Mouse (Mus musculus) macrophage (primary cell): ENCODE measurements around the gene Glis1. TPM values are rescaled to one million over a fixed set of nuclear protein-coding genes. Genes with fewer than 3 reads are reported as not detected.

Experiments
- H3K27ac ChIP-seq: fragments of 350-480 bp; formaldehyde crosslinking; 2 replicates; pipeline ENCODE4 v1.9.0; 2021
- H3K36me3 ChIP-seq: fragments of 350-480 bp; formaldehyde crosslinking; 2 replicates; pipeline ENCODE4 v1.9.0; 2021; ENCODE audit errors: inconsistent target
- H3K4me3 ChIP-seq: fragments of 350-480 bp; formaldehyde crosslinking; 2 replicates; pipeline ENCODE4 v1.9.0; 2021; ENCODE audit errors: inconsistent target
- H3K79me2 ChIP-seq: fragments of 350-480 bp; formaldehyde crosslinking; 2 replicates; pipeline ENCODE4 v1.9.0; 2021; ENCODE audit errors: inconsistent target
- WGBS: methylation state at CpG from one replicate; pipeline ENCODE4 v1.1.7; 2026; ENCODE audit warnings: inconsistent platforms; ENCODE audit not compliant: missing documents; 5-methylcytosine and 5-hydroxymethylcytosine counted together
- polyA plus RNA-seq: library from polyadenylated mRNA; stranded (reverse); fragments of 250-400 nt; gene quantifications from 3 replicates; pipeline ENCODE4 v1.2.4, GENCODE M21; 2018; ENCODE audit warnings: inconsistent platforms

Gene Glis1
- polyA plus RNA-seq, 1 experiment from 2014 or later, result not detected

DNA sequence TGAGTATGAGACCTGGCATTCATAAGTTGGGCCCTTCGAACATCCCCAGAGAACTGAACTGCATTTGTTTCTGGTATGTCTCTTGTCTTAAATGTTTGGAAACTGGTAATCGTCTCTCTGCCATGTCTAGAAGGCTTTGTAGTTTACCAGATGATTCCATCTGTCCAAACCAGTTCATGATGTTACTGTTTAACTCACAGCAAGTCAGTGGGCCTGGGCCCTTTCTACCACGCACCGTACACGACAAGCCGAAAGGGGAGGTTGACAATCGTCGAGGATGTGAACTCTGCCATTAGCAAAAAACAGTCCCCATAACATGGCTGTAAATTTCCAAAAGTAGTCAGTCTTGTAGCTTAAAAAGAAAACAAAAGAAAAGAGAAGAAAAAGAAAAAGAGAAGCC, 4.3 kb downstream of the Glis1 start:
- no peaks in the 10 kb centered on the region for H3K79me2 ChIP-seq
- 89% methylated on average over 8 of the region's 8 CpGs for WGBS
- no peak overlapping the region for H3K27ac ChIP-seq
- H3K4me3 ChIP-seq, result no peak overlapping the region
- no peaks in the 10 kb centered on the region for H3K36me3 ChIP-seq

DNA sequence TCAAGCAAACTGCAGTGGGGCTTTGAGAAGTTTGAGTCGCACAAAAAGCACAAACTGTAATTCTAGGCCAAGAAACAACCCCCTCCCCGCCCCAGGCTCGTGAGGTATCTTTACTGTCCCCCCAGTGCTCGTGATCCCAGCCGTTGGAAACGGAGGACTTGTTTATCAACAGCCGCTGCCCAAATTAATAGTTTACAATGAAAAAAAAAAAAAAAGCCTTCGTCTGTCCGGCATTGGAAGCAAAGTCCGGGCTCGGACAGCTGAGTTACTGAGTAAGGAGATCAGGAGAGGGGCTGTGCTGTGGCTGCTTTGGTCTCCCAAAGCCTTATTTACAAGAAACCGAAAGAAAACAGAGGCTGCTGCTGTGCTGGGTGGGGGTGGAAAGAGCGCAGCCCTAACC, 5.9 kb downstream of the Glis1 start:
- WGBS, result 26% methylated on average over 13 of the region's 13 CpGs
- no peak overlapping the region for H3K27ac ChIP-seq
- no peaks in the 10 kb centered on the region for H3K79me2 ChIP-seq
- H3K4me3 ChIP-seq, result no peak overlapping the region; the same call in 1 of the 2 replicates
- no peaks in the 10 kb centered on the region for H3K36me3 ChIP-seq

DNA sequence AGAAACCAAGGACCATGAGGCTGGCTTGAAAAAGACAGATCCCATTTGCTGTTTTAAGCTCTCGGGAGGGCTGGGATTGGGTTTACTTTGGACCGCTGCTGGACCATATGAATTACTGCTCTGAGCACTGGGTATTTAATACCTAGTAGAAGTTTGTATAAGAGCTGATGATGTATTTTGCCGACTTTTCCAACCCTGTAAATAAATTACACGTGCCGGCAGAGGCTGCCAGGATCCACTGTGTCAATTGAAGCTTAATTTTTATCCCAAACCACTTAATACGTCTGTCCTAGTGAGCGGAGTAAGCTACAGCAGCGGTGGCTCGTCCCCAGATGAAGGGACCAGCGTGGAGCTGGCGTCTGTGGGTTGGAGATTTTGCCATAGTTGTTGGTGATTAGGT, 7.9 kb downstream of the Glis1 start:
- Histone ChIP-seq H3K36me3 (no peaks in the 10 kb centered on the region), H3K27ac (no peak overlapping the region), H3K79me2 (no peaks in the 10 kb centered on the region), H3K4me3 (no peak overlapping the region)
- 93% methylated on average over 11 of the region's 11 CpGs for WGBS

DNA sequence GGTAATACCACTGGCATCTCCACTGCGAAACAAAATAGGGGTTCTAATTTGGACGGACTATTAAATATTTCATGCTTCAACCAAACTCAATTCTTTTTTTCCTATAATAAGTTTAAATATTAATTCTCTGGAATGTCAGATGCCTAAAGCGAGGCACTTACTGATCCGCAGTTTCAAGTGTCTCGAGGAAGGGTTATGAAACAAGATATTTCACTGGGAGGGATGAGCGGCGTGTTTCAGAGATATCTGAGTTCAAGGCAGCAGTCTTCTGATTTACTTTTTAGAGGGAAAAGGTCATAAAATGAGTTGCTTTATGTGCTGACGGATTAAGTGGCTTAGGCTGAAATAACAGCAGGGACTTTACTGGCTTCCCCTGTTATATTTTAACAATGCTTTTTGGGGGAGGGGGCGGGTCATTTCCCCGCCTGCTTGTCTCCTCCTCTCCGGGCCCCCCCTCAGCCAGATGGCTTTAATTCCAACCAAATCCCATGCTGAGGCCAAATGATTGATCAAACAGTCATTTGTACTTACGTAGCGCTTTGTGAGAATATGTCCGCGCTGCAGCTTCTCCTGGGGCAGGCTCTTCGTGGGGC, 8.6 kb downstream of the Glis1 start:
- H3K79me2 ChIP-seq, result no peaks in the 10 kb centered on the region
- H3K4me3 ChIP-seq, result no peak overlapping the region
- no peaks in the 10 kb centered on the region for H3K36me3 ChIP-seq
- no peak overlapping the region for H3K27ac ChIP-seq
- 90% methylated on average over 15 of the region's 16 CpGs for WGBS

DNA sequence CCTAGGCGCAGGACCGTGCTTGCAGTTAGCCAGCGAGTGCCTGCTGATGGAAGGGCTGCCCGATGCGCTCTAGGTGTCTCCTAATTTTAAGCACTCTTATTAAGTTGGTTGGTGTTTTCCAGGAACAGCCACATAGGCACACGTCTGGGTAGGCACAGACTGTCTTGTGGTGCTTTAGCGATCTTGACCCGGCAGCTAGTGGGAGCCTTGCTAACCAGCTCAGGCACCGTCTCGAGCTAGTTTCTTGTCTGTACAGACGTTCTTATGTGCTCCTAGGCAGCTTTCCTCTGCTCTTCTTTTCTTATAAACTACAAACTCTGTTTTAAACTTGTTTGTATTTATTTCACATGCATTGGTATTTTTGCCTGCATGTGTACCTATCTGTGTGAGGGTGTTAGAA, 9.2 kb downstream of the Glis1 start:
- no peaks in the 10 kb centered on the region for H3K79me2 ChIP-seq
- no peak overlapping the region for H3K4me3 ChIP-seq
- no peak overlapping the region for H3K27ac ChIP-seq
- WGBS, result 89% methylated on average over 11 of the region's 11 CpGs
- no peaks in the 10 kb centered on the region for H3K36me3 ChIP-seq

DNA sequence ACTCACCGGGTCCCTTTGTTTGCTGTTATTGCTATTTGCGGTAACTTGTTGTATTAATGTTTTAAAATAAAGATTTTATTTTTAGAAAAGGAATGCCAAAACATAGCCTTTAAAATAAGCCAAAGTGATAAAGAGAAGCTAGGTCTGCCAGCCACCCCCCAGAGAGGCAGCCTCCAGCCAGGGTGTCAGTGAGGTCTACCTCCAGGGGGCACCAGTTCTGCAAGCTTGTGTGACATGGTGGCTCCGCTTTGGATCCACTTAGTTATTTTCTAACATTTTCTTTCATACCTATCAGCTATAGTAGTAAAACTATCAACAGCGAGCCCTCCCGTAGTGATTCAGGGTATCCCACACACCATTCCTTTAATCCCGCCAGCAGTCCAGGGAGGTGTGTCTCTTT, 14.1 kb downstream of the Glis1 start:
- no peak overlapping the region for H3K4me3 ChIP-seq
- no peak overlapping the region for H3K27ac ChIP-seq
- no peaks in the 10 kb centered on the region for H3K36me3 ChIP-seq
- WGBS, result 93% methylated on average over 6 of the region's 6 CpGs
- no peaks in the 10 kb centered on the region for H3K79me2 ChIP-seq

DNA sequence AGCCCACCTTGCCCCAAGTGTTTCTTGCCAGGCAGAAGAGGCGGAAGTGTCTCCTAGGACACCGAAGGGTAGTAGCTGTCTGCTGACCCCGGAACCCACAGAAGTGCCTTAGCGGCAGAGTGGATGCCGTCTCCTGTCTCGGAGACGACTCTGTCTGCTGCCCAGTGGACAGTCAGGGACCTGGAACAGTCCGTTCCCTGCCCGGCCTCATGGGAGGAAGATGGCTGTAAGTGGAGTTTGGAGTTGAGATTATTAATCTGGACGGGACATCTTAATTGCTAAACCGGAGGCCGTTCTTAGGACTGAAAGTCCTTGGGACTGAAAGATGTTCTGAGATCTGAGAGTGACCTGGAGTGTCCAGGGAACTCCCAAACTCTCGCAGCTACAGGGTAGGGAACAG, 15.1 kb downstream of the Glis1 start:
- no peak overlapping the region for H3K4me3 ChIP-seq
- H3K27ac ChIP-seq, result no peak overlapping the region
- whole genome bisulfite sequencing, result 94% methylated on average over 13 of the region's 13 CpGs
- no peaks in the 10 kb centered on the region for H3K36me3 ChIP-seq
- no peaks in the 10 kb centered on the region for H3K79me2 ChIP-seq

DNA sequence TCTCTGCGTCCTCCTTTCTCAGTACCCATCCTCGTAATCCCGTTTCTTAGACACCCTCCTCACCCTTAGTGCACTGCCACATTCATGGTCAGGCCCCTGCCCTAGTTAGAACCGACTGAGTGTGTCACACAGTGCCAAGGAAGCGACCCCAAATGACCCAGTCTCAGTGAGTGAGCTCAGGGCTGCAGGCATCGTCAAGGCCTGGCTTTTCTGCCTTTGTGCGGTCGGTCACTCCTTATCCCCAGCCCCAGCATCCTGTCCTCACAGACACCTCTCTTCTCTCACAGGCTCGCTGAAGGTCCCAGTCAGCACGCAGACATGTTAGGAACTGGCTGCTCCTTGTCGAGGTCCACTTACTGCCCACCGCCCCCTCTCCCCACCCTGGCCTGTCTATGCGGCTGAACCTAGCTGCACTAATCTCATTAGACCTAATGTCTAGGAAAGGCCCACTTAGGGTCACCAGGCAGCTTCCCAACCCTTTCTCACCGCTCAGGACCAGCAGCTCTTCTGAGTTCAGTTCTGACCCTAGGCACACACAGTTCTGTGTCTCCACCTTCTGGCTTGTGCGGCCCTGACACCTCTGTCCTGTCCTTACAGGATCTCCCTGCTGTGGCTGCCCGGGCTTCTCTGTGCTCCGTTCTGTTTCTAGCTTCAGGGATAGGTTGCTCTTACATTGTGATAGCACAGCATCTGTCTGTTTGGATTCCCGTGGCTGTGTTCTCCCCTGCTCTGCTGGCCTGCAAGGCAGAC, 18.1 kb downstream of the Glis1 start:
- H3K27ac ChIP-seq, result no peak overlapping the region
- WGBS, result 92% methylated on average over 18 of the region's 18 CpGs
- H3K79me2 ChIP-seq, result no peaks in the 10 kb centered on the region
- no peaks in the 10 kb centered on the region for H3K36me3 ChIP-seq
- no peak overlapping the region for H3K4me3 ChIP-seq

DNA sequence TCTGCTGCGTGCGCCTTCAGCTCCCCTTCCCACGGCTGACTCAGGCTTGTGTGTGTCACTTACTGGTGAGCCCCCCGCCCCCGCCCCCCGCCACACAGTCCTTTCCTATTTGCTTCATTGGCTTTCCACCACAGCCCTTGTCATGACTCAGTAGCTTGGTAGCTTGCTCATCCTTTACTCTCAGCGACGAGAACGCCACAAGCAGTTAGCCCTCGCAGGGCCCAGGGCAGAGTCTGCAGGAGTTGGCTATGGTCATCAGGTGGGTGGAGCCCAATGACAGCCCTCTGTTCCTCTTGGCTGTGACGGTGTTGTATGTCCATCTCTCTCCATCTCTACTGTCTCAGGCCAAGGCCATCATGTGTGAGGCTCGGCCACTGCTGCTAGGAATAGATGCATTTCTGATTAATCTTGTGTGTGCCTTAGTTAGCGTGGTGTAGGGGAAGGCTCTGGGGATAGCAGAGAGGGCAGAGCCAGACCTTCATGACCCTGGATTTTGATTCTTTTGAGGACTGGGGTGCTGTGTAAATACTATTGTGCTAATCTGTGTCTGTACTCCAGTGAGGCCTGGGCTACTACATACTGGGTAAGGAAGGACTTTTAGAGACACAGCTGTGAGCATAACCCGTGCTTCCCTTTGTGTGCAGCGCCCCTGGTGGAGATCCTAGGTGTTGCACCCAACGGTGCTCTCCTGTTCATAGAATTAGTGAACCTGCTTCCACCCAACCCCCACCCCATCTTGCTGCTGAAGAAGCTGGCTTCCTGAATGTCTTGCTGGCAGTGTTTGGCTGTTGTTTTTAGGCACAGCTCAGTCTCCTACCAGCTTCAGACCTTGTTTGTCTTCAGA, 19.0 kb downstream of the Glis1 start:
- Histone ChIP-seq H3K27ac (no peak overlapping the region), H3K4me3 (no peak overlapping the region), H3K79me2 (no peaks in the 10 kb centered on the region), H3K36me3 (no peaks in the 10 kb centered on the region)
- WGBS, result 66% methylated on average over 13 of the region's 16 CpGs

DNA sequence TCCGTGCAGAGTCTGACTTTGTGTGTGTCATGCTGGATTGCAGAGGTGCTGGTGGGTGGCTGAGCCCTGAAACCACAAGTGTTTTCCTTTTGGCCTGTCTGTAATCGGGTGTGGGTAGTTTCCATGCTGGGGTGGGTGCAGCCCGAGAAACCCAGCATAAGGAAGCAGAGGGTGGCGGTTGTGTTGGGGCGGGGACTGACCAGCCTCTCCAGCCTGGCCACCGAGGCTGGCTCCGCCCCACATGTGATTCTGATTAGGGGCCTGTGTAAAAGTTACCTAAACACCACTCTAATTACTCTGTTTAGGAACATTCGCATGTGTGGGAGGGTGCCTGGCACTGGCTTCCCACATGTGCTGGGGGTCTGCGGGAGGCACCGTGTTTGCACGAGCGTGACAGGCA, 23.2 kb downstream of the Glis1 start:
- 49% methylated on average over 12 of the region's 12 CpGs for WGBS
- Histone ChIP-seq H3K27ac (no peak overlapping the region), H3K79me2 (no peaks in the 10 kb centered on the region)

DNA sequence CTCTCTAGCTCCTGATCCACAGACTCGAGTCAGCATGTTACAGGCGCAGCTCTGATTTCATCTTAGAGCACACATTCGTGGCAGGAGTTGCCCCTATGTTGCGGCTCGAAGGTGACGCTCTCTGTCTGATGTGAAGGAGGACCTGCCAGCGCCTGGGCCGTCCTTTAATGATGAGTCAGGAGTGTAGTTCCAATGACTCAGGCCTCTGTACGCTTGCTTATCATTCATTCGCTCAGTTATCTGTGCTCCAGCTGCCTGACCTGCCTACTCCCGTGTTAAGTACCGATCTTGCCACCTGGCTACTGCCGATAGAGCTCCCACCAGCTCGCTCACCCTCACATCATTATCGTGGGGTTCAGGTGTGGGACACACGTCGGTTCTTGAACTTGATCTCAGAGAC, 24.5 kb downstream of the Glis1 start:
- WGBS, result 89% methylated on average over 17 of the region's 17 CpGs
- Histone ChIP-seq H3K27ac (no peak overlapping the region), H3K4me3 (no peak overlapping the region), H3K79me2 (no peaks in the 10 kb centered on the region), H3K36me3 (no peaks in the 10 kb centered on the region)

More for the DNA sequence above, 23.2 kb downstream of the Glis1 start:
- H3K4me3 ChIP-seq, result no peak overlapping the region
- H3K36me3 ChIP-seq, result no peaks in the 10 kb centered on the region

DNA sequence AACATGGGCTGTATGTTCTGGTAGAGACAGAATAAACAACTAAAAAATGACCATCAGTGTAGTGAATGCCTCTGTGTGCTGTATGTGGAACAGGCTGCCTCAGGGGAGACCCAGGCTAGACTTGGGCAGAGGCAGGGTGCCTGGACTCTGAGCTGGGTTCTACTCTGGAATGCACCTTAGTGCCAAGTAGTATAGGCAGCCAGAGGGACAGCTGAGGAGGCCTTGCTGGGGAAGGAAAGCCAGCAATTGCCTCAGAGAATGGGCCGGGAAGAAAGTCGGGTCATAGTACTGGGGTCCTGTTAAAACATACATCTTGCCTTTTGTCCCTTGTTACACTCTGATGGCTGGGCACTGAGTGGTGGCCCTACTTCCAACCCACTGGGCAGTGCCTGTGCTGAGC, 25.1 kb downstream of the Glis1 start:
- H3K36me3 ChIP-seq, result no peaks in the 10 kb centered on the region
- WGBS, result 83% methylated on average over 2 of the region's 2 CpGs
- no peaks in the 10 kb centered on the region for H3K79me2 ChIP-seq
- H3K4me3 ChIP-seq, result no peak overlapping the region
- no peak overlapping the region for H3K27ac ChIP-seq

DNA sequence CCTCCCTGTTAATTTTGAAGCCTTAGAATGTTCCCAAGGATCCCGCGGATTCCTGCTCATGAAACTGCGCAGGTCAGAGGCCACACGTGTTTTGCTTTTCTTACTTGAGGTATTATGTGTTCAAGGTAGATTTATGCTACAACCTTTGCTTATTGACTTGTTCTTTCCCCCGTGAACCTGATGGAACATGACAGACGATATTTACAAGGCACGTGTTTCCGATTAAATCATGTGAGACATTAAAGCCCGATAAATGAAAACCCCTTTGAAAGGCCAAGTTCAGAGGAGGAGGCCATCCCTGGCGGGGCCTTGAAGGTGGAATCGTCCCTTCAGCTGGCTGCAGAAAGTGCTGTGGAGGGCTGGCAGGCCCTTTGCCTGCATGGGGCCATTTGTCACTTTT, 26.1 kb downstream of the Glis1 start:
- 93% methylated on average over 11 of the region's 11 CpGs for WGBS
- no peaks in the 10 kb centered on the region for H3K36me3 ChIP-seq
- no peak overlapping the region for H3K27ac ChIP-seq

DNA sequence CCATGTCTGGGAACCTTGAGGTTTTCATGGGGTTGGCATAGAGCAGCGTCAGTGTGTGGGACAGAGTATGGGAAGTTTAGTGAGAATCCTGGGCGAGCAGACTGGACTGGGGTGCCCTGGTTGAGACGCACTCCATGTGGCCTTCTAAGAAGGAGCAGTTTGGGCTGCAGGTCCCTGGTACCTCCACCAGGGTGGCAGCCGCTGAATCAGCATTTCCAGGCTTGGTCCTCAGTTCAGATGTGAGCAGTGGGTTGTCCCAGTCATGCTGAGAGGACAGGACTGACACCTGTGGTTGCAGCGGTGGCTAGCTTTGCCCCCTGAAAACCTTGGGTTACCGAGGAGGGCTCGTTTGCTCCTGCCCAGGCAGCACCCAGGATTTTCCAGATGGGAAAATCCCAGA, 33.4 kb downstream of the Glis1 start:
- H3K27ac ChIP-seq, result no peak overlapping the region
- H3K79me2 ChIP-seq, result no peaks in the 10 kb centered on the region
- WGBS, result 84% methylated on average over 7 of the region's 7 CpGs
- no peaks in the 10 kb centered on the region for H3K36me3 ChIP-seq
- H3K4me3 ChIP-seq, result no peak overlapping the region

More for the DNA sequence above, 26.1 kb downstream of the Glis1 start:
- Histone ChIP-seq H3K4me3 (no peak overlapping the region), H3K79me2 (no peaks in the 10 kb centered on the region)

DNA sequence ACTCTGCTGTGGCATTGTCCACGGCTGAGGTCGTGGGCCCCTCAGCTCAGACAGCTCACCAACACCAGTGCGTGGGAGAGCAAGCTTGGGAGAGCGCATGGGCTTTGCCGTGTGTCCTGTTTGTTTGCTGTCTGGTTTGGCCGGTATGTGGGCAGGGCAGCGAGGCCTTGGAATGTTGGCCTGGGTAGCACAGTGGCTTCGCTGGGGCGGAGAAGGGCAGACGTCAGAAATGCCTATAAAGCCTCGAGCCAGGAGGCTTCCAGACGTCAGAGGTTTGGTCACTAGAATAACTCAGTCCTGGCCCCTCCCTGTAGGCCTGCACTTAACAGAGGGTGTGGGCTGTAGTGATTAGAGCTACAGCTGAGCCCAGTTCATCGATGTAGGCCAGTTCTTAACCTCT, 33.9 kb downstream of the Glis1 start:
- WGBS, result 77% methylated on average over 13 of the region's 13 CpGs
- no peaks in the 10 kb centered on the region for H3K36me3 ChIP-seq
- no peak overlapping the region for H3K4me3 ChIP-seq
- H3K27ac ChIP-seq, result no peak overlapping the region
- H3K79me2 ChIP-seq, result no peaks in the 10 kb centered on the region
